ENCODE assay signal across 12 mouse cellular contexts in genomic region chr11:54958571-54959073, GRCm38 (mm10). TPM values are rescaled to one million over a fixed set of nuclear protein-coding genes. Genes with fewer than 3 reads are reported as not detected.
DNase-seq lines count a peak whose midpoint lies in the region; ATAC-seq and TF ChIP-seq lines count a peak whose summit lies in the region.
"Had no signal": no experiment of that assay in that cellular context is flagged by ENCODE, and none has a peak within 500 bp of the region (broad histone marks: within the 10 kb centered on the region; RNA-seq: fewer than 3 reads in every experiment).

No protein-coding gene starts in this region.

- H3K27ac ChIP-seq in heart, embryonic 13.5 days (replicated peaks): peak overlapping the region; percentile 53
- no peak overlapping the region for H3K27ac ChIP-seq in liver, embryonic 14.5 days
- H3K27ac ChIP-seq in stomach, embryonic 16.5 days (ENCODE audit: low read length): peak overlapping the region; percentile 44
- no peak overlapping the region for H3K27ac ChIP-seq in hindbrain, embryonic 10.5 days
- H3K27ac ChIP-seq: macrophage had no signal

- TF ChIP-seq EP300 in liver, embryonic 14.5 days (IDR thresholded peaks at IDR 0.05; ENCODE audit: low read depth): no peak

- intact Hi-C loops in heart, postnatal 25 days (cut with DNase I): no loop called here

- H3K4me2 ChIP-seq in heart, embryonic 13.5 days: peak overlapping the region; percentile 2; the same call in 1 of the 2 replicates
- no peak overlapping the region for H3K4me2 ChIP-seq in liver, embryonic 14.5 days (ENCODE audit: low read depth)
- peak overlapping the region; percentile 9; the same call in 1 of the 2 replicates for H3K4me2 ChIP-seq in stomach, embryonic 16.5 days (ENCODE audit: low read depth, low read length)

- no peak overlapping the region for H3K4me3 ChIP-seq in heart, embryonic 13.5 days
- no peak overlapping the region for H3K4me3 ChIP-seq in liver, embryonic 14.5 days (ENCODE audit: insufficient read depth in 1 of 2, low read depth in 2 of 2, low read length in 2 of 2)
- no peak overlapping the region for H3K4me3 ChIP-seq in stomach, embryonic 16.5 days (replicated peaks; ENCODE audit: low read length)
- no peak overlapping the region for H3K4me3 ChIP-seq in hindbrain, embryonic 10.5 days

- no peak for DNase-seq in heart, postnatal 25 days (ENCODE audit: low spot score)
- DNase-seq in MEL-GATA-1-ER (ENCODE audit: extremely low read depth, low read depth): peak; percentile 81
- DNase-seq in liver, embryonic 14.5 days (ENCODE audit: low read depth in 3 of 3, low spot score in 3 of 3): peak in 2 of 3 experiments; percentile 33 to 50
- DNase-seq in hindbrain, embryonic 10.5 days (ENCODE audit: low spot score): no peak
- DNase-seq in neural tube, embryonic 10.5 days (ENCODE audit: extremely low spot score, low spot score): no peak
- DNase-seq in adrenal gland, postnatal 10 days: no peak
- DNase-seq: embryo, embryonic 11 days; layer of hippocampus, postnatal 36 days; right cerebral cortex, postnatal 25 days had no signal

- peaks cover 60% of the 10 kb centered on the region for H3K4me1 ChIP-seq in heart, embryonic 13.5 days
- peaks cover 6 to 16% of the 10 kb centered on the region in 2 experiments for H3K4me1 ChIP-seq in liver, embryonic 14.5 days (replicated peaks; ENCODE audit: control insufficient read depth in 2 of 2, insufficient read depth in 2 of 2, low read length in 1 of 2)
- H3K4me1 ChIP-seq in stomach, embryonic 16.5 days (ENCODE audit: control insufficient read depth, insufficient read depth, low read length): peaks cover 33% of the 10 kb centered on the region
- H3K4me1 ChIP-seq in hindbrain, embryonic 10.5 days (replicated peaks): peaks cover 41% of the 10 kb centered on the region

- ATAC-seq in heart, embryonic 13.5 days (ENCODE audit: extremely low read depth, insufficient number of reproducible peaks, low FRiP score, low TSS enrichment): no peak
- ATAC-seq in liver, embryonic 14.5 days (ENCODE audit: insufficient read depth): no peak
- ATAC-seq in stomach, embryonic 16.5 days (ENCODE audit: insufficient read depth, low FRiP score): peak; percentile 49; the same call in 1 of the 2 replicates

- TF ChIP-seq CTCF in liver, embryonic 14.5 days (IDR thresholded peaks at IDR 0.05; ENCODE audit: low read depth): no peak

- H3K9ac ChIP-seq in heart, embryonic 13.5 days: peak overlapping the region; percentile 47; the same call in 1 of the 2 replicates
- no peak overlapping the region for H3K9ac ChIP-seq in liver, embryonic 14.5 days (replicated peaks)
- no peak overlapping the region for H3K9ac ChIP-seq in stomach, embryonic 16.5 days (ENCODE audit: low read length)

- no peaks in the 10 kb centered on the region for H3K9me3 ChIP-seq in heart, embryonic 13.5 days
- H3K9me3 ChIP-seq in liver, embryonic 14.5 days (ENCODE audit: control insufficient read depth, low read length): no peaks in the 10 kb centered on the region
- H3K9me3 ChIP-seq in stomach, embryonic 16.5 days (replicated peaks; ENCODE audit: control insufficient read depth, low read length): no peaks in the 10 kb centered on the region
- H3K9me3 ChIP-seq in hindbrain, embryonic 10.5 days: no peaks in the 10 kb centered on the region

- no peaks in the 10 kb centered on the region for H3K27me3 ChIP-seq in heart, embryonic 13.5 days (replicated peaks)
- H3K27me3 ChIP-seq in liver, embryonic 14.5 days (ENCODE audit: control insufficient read depth, insufficient read depth, low read length): no peaks in the 10 kb centered on the region
- no peaks in the 10 kb centered on the region for H3K27me3 ChIP-seq in stomach, embryonic 16.5 days (ENCODE audit: control insufficient read depth, insufficient read depth, low read length)
- H3K27me3 ChIP-seq in hindbrain, embryonic 10.5 days (ENCODE audit: insufficient read depth, poor library complexity, severe bottlenecking): no peaks in the 10 kb centered on the region

- no peaks in the 10 kb centered on the region for H3K36me3 ChIP-seq in heart, embryonic 13.5 days
- no peaks in the 10 kb centered on the region for H3K36me3 ChIP-seq in liver, embryonic 14.5 days (replicated peaks; ENCODE audit: control insufficient read depth, insufficient read depth, low read depth)
- no peaks in the 10 kb centered on the region for H3K36me3 ChIP-seq in stomach, embryonic 16.5 days (ENCODE audit: control insufficient read depth, insufficient read depth, low read length)
- no peaks in the 10 kb centered on the region for H3K36me3 ChIP-seq in hindbrain, embryonic 10.5 days

- 12% methylated on average over 3 of the region's 3 CpGs for WGBS in heart, embryonic 13.5 days
- WGBS in liver, embryonic 14.5 days (ENCODE audit: insufficient replicate concordance): 6% methylated on average over 3 of the region's 3 CpGs
- 29% methylated on average over 3 of the region's 3 CpGs for WGBS in stomach, embryonic 16.5 days
- 64% methylated on average over 3 of the region's 3 CpGs for WGBS in hindbrain, embryonic 10.5 days

RNA-seq across cellular contexts. Expression of gene Tnip1, which starts 4.1 kb away (rescaled TPM):
- polyA plus RNA-seq in heart, embryonic 13.5 days (2015; fragmentation: Nextera tagmentation; extraction: Ambion mirVana): 18.6 and 21.2 TPM in 2 replicates
- 10 to 100 TPM; 27.1 to 29.8 TPM for total RNA-seq in heart, postnatal 25 days (2021)
- polyA plus RNA-seq in liver, embryonic 14.5 days (2012; rRNA removed): 3.4 and 5.2 TPM in 2 replicates
- polyA plus RNA-seq in liver, embryonic 14.5 days (2014; fragmentation: Nextera tagmentation; extraction: Ambion mirVana): 3.6 and 3.7 TPM in 2 replicates
- 21.3 and 23.1 TPM in 2 replicates for polyA plus RNA-seq in stomach, embryonic 16.5 days (2015; fragmentation: Nextera tagmentation; extraction: Ambion mirVana)
- 14.2 and 14.7 TPM in 2 replicates for polyA plus RNA-seq in hindbrain, embryonic 10.5 days (2016; fragmentation: Nextera tagmentation; extraction: Ambion mirVana)
- 10 to 100 TPM; 53.2 to 64.1 TPM for total RNA-seq in adrenal gland, postnatal 10 days (2021)

RNA-seq across cellular contexts. Expression of gene Gpx3, which starts 56.4 kb away (rescaled TPM):
- polyA plus RNA-seq in heart, embryonic 13.5 days (2015; fragmentation: Nextera tagmentation; extraction: Ambion mirVana): 1,129 and 1,294 TPM in 2 replicates
- 100 to 1,000 TPM; 177 to 178 TPM for total RNA-seq in heart, postnatal 25 days (2021)
- 8.3 and 10.6 TPM in 2 replicates for polyA plus RNA-seq in liver, embryonic 14.5 days (2012; rRNA removed)
- polyA plus RNA-seq in liver, embryonic 14.5 days (2014; fragmentation: Nextera tagmentation; extraction: Ambion mirVana): 26.4 and 27.0 TPM in 2 replicates
- polyA plus RNA-seq in stomach, embryonic 16.5 days (2015; fragmentation: Nextera tagmentation; extraction: Ambion mirVana): 174 and 187 TPM in 2 replicates
- polyA plus RNA-seq in hindbrain, embryonic 10.5 days (2016; fragmentation: Nextera tagmentation; extraction: Ambion mirVana): 108 and 121 TPM in 2 replicates
- total RNA-seq in adrenal gland, postnatal 10 days (2021): 100 to 1,000 TPM; 116 to 123 TPM

Comparison
In these comparisons a context has a peak if more than half of its experiments do, and no peak if none do; other contexts are left out.
1. H3K27ac ChIP-seq: peak in heart, embryonic 13.5 days (single experiment) and stomach, embryonic 16.5 days (single experiment); none in liver, embryonic 14.5 days (single experiment) and hindbrain, embryonic 10.5 days (single experiment).
2. DNase-seq: peak in MEL-GATA-1-ER (single experiment) and liver, embryonic 14.5 days (2 of 3); none in heart, postnatal 25 days (single experiment), hindbrain, embryonic 10.5 days (single experiment), neural tube, embryonic 10.5 days (single experiment) and adrenal gland, postnatal 10 days (single experiment).